Mouse (Mus musculus) adrenal gland, postnatal 10 days (tissue): ENCODE measurements at regions not wholly inside any gene's neighbourhood (a gene's known extent, or its start where the extent isn't known, plus 50 kb on each side); places are given as distances from the start of the nearest gene placed in this dataset.
A peak's percentile ranks its signal among the peaks of the same experiment; 100 is the strongest.

Experiments used
- DNase-seq: peaks from one replicate; pipeline ENCODE4 v3.0.0; 2021; ENCODE audit warnings: mixed read lengths

DNA sequence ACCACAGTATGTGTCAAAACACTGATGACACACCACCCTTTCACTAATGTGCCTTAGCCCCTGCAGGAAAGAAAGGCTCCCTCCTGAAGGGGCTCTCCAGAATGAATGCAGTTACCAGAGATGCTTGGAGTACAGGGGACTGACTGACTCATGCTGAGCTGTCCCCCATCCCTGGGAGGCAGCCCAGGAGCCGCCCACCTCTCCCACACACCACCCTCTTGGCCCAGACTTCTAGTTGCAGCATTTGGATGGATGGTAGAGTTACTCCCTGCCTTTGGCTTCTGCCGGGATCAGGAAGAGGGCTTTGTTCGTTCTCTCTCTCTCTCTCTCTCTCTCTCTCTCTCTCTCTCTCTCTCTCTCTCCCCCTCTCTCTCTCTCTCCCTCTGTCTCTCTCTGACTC lies 53.4 kb upstream of the Jun start:
- DNase-seq: no peak

DNA sequence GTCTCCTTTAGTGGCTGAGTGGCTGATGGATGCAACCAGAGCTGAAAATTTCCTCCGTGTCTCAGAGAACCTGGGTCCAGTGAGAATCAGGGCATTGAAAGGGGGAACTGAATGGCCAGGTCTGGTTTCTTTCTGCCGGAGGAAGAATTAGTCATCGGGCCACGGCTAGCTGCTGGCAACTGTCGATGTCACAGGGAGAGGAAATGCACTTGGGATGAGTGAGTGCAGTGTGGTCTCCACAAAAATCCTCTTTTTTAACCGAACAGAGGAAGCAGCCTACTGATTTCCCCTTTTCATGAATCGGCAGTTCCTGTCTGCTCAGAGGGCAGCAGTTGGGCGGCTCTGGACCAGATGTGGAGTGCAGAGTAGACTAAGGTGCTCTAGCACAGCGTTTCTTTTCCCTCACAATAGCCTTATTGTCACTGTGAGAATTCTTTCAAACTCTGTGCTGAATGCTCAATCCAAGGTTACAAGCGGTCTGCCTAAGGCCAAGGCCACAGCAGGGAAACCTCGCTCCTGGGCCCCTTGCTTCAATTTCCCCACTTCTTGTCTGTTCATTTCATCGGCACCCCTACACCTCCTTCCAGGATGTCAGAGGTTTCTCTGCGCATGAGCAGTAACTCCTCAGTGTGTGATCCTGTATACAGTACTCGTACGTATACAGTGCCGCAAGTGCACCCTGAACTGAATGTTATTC lies 54.1 kb upstream of the Jun start:
- DNase-seq: peak; percentile 56

DNA sequence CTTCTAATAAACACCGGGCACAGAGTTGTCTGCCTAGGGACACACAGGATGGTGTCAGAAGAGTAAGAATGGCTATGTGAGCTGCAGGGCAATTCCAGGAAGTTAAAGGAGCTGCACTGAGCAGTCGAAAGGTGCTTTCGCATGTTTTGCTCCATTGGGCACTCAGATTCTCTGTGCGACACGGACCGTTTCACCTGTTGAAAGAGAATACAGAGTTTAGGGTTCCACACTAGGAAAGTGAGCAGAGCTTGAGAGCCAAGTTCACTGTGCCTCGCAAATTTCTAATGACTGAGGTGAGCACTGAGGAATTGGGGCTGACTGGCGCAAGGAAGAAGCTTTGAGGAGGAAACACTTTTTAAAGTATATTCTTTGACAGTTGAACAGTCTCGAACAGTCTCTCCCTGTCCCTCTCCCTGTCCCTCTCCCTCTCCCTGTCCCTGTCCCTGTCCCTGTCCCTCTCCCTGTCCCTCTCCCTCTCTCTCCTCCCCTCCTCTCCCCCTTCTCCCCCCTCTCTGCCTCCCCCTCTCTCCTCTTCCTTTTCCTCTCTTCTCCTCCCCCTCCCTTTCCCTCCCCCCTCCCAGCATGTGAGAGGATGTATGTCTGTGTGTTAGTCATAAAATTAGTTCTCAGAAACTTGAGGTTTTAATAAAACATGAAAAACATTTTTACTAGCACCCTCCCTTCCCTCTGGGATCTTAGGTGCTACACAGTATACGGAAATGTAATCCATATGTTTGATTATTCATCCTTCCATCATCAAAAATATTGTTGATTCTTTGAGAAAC lies 55.1 kb upstream of the Jun start:
- DNase-seq: no peak

DNA sequence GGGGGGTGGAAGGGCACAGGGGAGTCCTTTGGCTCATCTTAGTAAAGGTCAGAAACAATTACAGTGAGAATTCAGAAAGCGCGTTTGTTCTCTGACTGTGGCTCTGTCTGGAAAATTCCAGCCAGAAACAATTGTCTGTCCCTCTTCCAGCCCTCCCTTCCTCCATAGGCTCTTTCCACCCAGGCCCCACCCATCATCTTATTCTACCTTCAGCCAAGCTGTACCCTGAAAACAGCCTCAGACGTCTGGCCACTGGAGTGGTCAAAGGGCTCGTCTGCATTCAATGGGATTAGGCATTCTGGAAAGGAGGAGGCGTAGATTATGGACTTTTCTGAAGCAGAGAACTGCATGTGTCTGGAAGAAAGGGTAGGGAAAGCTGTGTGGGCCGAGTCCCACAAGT lies 56.8 kb upstream of the Jun start:
- DNase-seq: no peak

DNA sequence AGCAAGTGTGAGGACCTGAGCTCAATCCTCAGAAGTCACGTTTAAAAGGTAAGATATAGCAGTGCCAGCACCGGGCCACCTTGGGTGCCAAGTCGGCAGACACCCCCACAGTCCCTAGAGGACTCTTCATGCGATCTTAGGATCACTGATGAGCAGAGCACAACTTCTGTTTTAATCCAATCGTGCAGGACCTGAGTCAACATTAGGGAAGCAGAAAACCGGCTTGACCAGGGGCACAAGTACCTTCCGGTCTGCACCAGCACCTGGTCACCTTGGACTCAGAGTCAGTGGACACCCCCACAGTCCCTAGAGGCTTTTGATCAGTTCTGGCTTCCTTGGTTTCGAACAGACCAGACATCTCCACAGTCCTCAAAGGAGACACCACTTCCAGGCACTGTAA lies 58.8 kb upstream of the Jun start:
- no peak for DNase-seq

DNA sequence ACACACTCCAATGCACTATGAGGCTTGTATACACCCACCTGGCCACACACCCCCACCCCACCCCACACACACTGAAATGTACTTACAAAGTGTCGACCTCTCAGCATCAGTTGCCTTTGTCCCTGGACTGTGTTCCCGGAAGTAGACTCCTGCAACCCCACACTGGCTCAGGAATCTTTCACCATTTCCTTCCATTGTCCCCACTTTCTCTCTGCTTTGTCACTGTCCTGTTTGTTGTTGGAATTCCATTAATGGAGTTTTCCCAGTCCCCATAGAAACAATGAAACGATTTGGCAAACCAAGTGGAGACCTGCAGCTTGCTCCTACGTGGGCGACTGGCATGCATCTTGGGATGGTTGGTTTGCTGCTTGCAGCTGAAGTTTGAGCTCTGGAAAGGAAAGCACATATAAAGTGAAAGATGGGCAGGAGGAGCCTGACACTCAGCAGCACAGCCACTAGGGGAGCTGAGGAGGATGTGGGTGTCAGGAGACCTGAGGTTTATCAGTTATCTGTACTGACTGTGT lies 65.2 kb upstream of the Jun start:
- DNase-seq: no peak

DNA sequence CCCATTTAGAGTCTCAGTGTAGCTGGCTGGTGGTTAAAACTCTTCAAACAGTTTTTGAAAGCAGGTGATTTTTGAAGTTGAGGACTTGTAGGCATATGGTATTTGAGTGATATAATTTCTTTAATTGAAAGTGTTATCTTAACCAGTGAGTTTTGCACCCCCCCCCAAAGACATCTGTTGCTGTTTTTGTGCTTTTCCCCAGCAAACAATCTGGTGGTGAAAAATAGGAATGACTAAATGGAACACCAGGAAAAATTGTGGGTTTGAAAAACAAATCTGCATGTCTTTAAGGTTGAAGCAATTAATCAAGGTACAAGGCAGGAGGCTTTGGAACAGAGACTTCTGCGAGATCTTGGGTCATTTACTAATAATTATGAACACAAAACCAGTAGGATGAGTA lies 68.9 kb upstream of the Jun start:
- no peak for DNase-seq

DNA sequence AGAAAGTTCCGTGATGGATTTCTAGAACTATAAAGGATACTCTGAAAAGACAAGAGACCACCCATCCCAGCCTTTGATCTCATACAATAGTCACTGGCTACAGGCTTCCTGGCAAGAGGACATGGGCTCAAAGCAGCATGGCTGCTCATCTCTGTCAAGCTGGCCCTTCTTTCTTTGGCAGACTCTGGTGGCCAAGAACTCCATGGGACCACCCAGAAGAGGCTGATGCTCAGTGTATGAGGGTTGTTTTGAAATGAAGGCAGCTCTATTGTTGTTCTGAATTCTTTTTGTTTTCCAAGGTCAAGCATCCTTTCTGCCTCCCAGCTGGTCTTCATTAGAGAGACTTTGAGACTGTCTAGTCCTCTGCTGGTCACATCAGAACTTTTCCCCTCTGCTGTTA lies 73.3 kb upstream of the Jun start:
- DNase-seq: no peak

DNA sequence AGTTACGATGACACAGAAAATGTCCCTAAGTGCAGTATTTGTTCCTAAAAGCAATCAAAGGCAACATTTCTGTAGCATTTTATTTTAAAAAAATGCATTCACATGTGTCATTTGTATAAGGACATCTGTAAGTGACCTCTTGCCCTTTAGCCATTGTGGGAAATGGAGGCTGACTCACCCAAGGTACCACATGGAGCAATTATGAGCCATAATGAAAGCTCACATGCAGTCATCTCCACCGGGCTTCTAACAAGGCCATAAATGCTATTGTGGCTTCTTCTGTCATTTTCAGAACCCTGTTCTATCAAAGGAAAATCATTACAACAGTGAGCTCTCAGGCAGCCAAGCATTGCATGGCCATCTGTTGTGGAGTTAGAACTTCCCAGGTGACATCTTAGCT lies 75.9 kb upstream of the Jun start:
- no peak for DNase-seq

DNA sequence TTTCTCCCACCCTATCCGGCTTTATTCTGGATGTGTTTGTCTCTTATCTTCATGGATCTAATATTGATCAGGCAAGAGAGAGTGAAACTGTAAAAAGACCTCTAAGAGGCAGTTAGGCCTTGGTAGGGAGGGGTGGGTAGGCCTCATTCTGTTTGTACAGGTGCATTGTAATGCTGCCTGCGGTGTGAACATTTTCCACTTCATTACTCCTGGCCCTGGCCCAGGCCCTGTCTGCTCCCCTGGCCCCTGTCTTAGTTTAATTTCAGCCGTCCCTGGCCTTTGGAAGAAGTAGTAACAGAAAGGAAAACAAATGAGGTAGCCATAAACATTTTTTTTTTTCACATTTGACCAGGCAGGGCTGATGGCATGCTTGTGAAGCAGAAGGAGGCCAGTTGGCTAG lies 81.8 kb upstream of the Jun start:
- DNase-seq: no peak

DNA sequence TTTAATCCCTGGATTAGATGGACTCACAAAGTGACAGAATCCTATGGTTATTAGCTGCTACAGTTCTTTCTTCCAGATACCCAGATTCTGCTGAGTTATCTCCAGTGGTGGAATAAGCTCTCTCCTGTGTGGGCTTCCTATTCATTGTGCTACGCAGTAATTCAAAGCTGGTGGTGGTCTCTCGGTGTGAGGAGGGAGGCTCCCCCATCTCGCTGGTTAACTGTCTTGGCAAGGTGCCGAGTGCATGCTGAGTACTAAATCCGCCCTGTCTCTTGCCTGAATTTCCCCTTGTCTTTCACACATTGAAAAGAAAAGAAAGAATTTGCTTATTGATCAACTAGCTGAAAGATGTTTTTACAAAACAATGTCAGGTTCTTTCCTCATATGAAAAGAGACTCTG lies 82.6 kb upstream of the Jun start:
- no peak for DNase-seq

DNA sequence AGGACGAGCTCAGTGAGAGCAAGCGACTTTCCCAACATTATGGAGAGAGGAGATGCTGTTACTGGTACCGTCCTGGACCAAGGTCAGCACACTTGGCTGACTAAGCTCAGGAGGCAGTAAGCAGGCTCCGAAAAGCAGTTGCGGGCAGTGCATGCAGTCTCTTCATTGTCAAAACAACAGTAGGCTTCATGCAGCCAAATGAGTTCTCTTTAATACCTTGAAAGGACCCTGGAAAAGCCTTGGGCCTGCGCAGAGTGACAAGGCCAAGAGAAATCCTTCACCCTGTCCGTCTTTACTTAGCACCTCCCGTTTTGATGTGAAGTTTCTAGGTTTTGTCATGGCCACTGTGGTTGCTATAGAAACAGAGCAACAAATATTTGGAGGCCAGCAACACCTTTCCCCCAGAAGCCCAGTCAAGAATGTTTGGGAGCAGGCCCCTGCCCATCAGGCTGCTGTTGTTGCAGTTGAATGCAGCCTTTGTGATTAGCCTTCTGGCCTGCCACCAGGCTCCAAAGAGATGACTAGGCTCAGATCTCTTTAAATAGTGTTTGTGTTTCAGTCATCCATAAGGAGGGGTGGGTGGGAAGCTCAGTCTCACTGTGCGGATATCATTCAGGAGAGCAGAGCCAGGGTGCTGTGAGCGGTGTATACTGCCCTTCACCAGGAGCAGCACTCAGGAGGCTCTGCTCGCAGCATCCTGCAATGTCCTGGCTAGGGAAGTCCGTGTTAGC lies 85.6 kb upstream of the Jun start:
- DNase-seq: peak; percentile 23

DNA sequence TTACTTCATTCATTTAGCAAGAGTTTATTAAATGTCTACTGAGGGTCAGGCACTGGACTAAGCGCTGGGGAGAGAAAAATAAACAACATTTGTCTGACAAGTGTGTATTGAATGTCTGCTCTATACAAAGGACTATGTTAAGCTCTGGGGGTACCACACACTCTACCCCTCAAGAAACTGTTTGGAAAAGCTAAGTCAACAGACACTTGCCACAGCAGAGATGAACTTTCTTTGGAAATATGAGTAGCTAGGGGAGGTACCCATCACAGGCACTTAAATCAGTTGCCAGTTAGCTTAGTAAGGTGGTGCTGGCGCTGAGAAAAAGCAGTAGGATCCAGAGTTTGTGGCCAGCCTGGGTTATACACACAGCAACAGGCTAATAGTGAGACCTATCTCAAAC lies 86.7 kb upstream of the Jun start:
- DNase-seq: no peak

DNA sequence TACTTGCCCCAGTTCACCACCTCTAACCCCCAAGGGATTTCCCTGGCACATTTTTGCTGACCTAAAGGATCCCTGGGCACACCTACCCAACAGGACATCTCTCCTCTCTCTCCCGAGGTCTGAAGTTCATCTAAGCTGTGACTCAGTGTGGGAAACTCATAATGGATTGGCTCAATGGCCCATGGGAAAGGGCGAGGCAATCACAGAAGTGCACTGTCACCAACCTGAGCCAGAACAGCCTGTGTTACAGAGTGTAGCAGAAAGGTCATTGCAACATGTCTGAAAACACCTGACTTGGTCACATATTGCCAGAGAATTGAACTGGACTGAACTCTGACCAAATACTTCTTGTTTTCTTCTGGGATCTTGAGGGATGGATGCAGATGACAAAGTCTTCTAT lies 89.2 kb upstream of the Jun start:
- DNase-seq: no peak

DNA sequence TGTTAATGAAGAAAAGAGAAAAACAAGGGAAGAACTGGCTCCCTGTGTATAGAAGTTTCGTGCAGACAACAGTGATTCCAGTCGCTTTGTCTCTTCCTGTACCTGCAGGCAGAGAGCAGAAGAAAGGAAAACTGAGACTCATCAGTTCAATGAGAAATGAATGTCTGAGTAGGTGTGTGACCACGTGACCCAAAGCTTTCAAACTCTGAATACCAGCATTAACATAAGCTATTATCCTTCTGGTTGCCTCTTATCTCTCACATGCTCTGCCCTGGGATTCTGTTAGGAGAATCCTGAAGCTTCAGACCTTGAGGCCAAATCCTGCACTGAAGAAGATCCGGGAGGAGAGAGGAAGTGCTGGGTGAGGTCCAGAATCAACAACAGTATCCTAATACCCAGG lies 91.1 kb upstream of the Jun start:
- no peak for DNase-seq

DNA sequence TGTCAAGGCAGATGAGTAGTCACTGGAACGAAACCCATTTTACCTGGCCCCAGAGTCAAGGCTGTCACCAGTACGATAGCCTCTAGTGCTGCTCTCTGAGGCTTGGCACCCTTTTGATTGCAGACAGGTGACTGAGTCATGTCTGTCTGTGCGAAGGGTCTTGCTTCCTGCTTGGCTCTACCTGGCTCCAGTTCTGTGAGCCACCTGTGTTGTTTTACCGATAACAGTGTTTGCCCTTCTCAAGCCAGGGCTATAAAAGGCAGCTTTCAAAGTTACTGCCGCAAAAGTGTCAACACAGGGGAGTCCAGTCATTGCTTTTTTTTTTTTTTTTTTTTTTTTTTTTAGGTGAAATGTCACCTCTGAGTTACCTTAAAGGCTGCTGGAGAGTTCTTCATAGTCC lies 91.6 kb upstream of the Jun start:
- DNase-seq: no peak

DNA sequence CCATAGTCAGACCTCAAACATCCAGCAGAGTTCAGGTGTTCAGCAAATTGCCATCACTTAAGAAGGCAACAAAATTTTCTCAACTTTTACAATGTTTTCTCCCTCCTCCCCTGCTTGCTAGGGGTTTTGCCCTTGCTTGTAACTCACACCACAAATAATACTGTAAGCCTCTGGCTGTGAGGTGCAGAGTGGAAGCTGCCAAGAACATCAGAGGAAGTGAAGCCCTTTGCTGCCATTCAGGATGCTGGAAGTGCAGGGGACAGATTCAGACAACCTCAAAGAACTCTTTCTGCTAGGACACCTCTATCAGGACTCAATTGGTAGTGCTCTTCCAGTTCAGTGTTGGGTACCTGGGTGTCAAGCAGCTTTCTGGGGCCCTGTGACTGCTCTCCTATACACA lies 92.4 kb upstream of the Jun start:
- DNase-seq: no peak

DNA sequence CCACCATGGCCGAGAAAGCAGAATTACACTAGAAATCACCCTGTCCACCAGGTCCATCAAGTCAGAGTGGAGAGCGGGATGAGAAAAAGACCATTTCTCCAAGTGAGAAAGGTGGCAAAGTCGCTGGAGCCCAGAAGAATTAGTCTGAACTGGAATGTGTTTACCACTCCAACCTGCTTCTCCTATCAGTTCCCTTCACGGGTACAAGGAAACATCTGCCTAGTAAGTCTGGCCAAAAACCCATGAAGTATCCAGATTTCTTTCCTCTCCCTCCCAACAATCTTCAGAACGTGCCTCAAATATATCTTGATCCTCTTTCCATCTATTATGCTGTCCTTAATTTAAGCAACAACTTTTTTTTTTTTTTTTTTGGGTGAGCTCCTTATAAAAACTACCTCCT lies 94.2 kb upstream of the Jun start:
- no peak for DNase-seq

DNA sequence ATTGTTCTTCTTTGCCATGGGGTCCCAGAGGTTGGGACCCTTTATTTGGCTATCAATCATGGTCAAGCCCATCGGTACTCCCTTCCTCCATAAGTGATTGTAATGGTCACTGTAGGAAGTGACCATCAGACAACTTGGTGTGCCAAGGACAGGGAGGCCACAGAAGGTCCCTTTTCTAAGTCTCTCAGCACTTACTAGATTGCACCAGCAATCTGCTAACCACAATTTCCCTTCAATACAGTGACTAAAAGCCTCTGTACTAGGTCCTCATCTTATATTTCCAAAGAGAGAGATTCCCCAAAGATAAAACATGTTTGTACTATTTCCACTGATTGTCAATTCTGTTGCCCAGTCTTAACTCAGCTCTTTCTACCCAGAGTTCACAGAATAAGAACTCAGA lies 96.6 kb upstream of the Jun start:
- no peak for DNase-seq

DNA sequence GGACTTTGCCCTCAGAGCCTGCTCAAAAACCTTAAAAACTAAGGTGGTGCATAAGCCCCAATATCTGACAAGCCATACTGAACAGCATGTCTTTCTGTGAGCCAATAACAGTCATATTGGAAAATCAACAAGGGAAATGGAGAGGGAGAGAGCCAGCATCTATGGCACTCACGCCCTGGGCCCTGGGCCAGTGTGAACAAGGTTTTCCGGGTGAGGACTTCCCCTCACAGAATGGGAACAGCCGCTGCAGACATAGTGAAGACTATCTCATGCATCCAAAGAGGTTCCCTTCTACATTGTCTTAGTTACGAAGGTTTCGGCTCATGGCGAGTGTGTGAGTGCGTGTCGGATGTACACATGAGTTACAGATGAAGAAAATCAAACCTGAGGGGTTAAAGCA lies 99.7 kb upstream of the Jun start:
- DNase-seq: no peak

DNA sequence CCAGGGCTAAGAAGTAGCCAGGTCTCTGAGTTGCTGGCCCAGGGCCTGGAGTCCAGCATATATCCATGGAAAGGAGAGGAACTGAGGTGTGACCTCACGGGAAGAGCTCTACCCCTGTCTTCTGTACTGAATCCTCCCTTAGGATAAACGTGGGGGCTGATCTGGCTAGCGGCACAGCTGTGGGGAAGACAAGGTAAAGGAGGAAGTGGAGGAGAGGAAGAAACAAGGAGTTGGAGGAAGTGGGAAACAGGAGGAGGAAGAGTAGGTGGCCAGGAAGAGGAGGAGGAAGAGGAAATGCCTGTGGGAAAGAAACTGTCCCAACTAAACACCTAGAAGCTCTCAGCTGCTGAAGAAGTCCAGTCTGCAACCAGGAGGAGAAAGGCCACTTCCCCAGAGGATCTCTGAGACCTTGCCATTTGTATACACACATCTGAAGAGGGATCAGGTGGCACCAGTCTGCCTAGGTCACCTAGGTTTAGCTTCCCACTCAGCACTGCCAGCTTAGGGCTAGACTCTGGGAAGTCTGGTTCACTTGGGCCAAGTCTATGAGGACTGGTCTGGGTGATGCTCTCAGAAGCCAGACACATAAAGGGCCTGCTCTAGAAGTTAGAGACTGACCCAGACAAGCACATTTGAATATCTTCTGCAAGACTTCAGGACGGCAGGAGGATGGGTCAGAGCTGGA lies 100.6 kb upstream of the Jun start:
- no peak for DNase-seq

DNA sequence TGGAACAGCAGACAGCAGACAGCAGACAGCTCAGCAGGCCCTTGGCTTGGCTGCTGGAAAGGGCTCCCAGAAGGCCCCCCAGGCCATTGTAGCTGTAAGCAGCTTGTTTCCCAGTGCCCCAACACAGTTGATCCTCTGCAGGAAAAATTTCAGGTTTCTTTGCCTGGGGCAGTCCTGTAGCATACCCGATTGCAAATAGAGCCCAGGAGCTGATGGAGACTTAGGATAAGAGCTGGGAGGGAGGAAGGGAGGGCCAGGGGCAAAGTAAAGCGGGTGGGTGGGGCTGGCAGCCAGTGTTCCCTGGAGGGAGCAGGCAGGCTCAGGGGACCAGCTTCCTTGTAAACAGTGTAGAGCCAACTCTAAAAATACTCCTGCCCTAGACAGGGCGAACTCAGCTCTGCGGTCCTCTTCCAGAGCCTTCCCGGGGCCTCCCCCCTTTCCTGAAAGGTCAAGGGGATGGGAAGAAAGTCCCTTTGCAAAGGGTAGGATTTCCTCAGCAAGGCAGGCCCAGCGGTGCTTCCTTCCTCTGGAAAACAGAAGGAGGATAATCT lies 101.8 kb upstream of the Jun start:
- DNase-seq: peak; percentile 84

DNA sequence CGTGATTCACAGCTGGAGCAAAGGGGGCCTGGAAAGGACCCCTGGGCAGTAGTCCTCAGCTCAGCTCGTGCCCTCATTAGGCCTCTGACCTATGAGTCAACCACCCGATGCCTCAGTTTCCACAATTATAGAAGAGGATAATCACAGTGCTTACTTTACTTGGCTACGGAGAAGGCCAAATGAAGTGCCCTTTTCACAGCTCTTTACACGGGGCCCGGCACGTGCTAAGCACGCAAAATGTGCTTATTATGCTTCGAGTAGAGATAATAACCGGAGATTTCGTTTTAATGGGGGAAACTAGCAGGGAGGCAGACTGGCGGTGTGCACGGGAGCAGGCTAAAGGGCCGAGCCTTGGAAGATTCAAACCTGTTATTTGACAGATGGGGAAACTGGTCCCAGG lies 102.4 kb upstream of the Jun start:
- DNase-seq: peak; percentile 18
